Mouse (Mus musculus) adrenal gland, adult 8-10 months (tissue): ENCODE results near the gene BC067074. TPM values are rescaled to one million over a fixed set of nuclear protein-coding genes. Genes with fewer than 3 reads are reported as not detected.
"Not testable (repeated sequence)": the region's sequence is repeated elsewhere in the genome, so short reads cannot be mapped to it uniquely, and the experiment has no call there.

Experiments used
- DNase-seq: peaks from one replicate; pipeline ENCODE4 v3.0.0; 2022
- total RNA-seq, 4 experiments: library from RNA; stranded (reverse); gene quantifications; 2 replicates each; pipeline ENCODE4 v1.2.4; 2022

The BC067074 gene
- total RNA-seq, 4 experiments from 2014 or later, result 0.77 to 1.6 (median 0.87) TPM

DNA sequence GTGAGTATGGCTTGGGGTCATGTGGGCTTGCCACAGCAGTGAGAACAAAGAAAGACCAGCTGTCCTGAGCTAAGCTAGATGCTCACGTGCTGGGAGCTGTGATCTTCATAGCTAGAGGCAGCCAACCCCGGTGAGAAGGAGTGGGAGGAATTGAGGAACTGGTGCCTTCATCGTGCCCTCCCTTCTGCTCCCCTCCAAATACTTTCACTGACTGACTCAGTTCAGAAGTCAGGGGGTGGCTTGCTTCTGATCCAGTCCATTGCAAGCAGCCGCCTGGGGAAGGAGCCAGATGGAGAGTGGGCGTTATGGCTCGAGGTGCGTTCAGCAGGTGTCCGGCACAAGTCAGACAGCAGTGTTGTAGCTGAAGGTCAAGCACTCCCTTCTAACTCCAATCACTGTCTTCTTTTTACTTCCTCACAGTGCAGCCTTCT lies 86.0 kb downstream of the BC067074 start:
- no peak for DNase-seq

DNA sequence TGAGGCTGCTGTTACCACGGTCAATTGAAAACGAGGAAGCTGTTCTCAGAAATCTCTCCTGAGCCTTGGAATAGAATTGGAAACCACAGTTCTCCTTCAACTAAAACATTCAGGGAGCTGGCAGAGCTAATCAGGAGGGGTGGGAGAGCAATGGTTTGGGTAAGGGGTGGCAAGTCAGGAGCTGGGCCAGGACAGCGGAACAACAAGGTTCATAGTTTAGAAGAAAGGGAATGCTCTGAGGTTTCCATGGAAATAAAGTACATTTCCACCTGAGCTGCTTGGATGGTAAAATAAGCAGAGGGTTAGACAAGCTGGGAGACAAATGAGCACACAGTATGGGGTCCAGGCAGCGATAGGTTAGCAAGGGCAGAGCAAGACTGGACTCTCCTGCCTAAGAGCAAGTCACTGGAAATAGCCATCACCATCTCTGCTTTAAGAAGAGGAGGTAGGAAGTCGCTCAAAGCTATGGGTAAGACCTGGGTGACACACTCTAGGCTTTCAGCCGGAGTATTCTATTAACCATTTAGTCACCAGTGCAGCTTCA lies 86.9 kb downstream of the BC067074 start:
- no peak for DNase-seq

DNA sequence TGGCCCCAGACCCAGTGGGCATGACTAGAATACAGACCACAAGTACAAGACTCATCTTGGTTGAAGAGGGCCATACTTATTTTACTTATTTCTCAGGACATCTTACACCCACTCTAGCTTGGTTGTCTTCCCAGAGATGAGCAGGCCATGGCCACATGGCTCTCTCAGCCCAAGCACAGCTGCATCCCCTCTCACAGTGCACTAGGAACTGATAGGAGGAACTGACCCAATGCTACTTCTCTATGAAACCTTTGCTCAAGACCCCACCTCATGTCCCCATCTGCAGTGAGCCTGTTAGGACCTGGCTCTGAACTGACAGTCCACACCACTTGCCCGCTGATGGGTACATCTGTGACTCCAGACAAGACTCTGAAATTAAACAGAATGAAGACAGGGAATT lies 88.8 kb downstream of the BC067074 start:
- no peak for DNase-seq

DNA sequence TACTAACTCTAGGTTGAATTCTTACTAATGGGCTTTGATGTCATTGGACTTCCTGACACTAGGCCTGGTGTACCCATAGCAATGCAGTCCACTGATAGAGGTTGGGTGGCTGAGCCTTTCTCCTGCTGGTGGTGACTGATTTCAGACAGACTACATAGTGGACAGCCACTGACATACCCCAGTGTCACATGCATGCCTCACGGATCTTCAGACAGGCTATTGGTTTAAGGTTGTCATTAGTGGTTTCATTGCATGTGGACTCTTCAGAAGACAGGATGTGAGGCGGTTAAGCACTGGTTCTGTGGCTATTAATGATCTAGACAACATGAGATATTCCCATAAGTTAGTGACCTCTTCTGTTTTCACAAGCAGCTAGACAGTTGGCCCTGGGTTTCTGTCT lies 89.2 kb downstream of the BC067074 start:
- DNase-seq, result no peak

DNA sequence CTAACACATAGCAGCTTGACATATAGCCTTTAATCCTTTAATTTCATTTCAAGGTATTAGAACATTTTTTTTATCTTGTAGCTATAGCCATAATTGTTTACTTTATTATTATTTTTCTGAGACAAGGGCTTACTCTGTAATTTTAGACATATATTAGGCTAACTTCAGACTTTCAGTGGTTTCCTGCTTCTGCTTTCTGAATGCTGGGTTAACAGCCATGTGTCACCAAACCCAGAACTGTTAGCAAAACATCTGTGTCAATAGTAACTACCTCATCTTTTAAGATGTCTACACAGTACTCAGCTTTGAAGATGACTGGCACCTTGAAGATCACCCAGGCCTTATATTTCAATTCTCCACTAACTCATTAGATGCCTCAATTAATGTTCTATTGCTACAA lies 89.8 kb downstream of the BC067074 start:
- not testable (repeated sequence) for DNase-seq

DNA sequence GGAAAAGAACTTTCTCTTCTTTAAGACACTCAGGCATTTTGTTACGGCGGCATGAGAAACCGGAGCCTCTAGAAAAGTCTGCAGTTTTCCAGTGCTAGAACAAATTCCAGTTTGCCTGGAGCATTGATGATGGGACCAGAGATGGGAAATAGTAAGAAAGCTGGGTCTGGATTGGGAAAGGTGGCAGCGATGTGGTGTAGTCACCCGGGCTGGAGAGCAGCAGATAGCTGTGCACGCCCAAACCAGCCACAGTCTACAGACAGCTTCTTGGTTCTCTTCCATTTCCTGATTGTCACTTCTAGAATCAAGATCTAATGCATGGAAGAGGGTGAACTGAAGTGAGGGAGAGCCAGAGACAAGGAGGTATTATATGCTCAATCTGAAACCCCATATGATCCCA lies 100.4 kb downstream of the BC067074 start:
- no peak for DNase-seq

DNA sequence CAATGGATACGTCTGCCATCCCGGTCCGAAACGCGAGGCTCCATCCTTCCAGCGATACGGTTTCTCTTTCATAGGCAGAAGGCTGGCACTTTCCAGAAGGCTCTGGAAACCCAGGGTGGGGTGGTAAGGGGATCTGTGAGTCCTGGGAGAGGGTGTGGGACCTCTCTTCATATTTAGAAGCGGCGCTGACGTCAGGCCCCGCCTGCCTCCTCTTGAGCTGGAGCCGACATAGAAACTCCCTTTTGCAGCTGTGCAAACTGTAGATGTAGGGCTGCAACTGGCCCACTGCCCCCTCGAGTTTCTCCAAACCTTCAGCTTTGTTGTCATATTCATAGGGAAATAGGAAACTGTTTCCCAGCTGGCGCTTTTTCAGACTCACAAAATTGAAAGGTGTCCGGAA lies 101.6 kb downstream of the BC067074 start:
- DNase-seq, result no peak

DNA sequence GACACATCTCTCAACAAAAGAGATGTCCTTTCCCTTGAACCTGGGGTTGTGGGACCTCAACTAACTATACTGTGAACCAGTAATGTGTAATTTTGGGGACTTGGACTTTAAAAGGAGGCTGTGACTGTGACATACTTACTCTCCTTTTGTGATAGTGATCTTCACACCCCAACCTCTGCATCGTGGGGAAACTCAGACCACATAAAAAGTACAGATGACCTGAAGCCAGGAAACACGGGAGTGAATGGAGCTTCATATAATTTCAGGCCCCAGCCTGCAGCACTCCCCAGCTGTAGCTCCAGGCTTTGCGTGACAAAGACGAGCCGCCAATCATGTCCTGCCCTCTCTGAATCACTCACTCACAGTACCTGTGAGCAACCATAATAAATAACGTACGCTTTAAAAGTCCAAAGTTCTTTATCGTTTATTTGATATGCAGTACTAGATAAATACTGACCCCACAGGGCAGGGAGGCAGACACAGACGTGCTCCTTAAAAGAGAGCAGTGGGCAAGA lies 104.1 kb downstream of the BC067074 start:
- no peak for DNase-seq

DNA sequence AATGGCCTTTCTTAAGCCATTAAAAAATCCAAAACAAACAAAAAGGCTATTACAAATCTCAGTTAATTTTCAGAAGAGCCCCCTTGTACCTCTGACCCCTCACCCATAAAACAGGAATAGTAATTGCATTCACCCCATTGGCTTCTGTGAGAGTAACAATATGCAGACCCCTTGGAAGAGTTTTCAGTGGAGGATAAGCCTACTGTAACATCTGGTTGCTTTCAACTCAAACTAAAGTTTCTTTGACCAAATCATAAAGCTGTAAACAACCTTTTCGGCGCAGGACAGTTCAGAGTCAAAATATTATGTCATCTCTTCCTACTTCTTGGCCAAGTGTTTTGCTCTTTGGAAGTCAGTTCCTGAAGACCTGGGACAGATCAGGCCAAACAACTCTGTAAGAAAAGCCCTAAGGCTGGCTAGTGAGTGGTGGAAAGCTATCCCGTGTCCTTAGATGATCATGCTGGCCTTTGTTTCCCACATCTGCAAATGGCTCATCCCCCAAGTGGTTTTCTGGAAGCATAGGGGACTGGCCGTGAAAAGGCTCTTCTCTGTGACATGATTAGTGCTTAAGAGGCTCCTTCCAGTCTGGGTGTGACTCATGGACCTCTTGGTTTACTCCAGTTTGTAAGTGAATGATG lies 108.5 kb downstream of the BC067074 start:
- DNase-seq, result no peak

DNA sequence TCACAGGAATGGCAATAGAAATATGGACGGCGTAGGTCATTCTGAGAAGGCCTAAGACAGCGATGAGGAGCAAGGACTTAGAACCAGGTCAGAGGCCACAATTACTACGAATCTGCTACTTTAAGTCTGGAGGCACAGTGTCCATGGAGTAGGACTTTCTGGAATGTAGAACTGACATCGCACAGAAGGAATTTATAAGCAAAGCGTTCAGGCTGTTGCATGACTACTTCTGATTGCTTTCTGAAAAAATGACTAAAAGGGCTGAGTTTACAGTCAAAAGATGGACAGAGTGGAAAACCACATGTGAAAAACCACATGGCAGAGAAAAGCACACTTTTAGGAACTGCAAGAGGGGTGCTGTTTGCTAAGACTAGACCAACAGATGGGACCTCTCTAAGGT lies 110.7 kb downstream of the BC067074 start:
- no peak for DNase-seq

DNA sequence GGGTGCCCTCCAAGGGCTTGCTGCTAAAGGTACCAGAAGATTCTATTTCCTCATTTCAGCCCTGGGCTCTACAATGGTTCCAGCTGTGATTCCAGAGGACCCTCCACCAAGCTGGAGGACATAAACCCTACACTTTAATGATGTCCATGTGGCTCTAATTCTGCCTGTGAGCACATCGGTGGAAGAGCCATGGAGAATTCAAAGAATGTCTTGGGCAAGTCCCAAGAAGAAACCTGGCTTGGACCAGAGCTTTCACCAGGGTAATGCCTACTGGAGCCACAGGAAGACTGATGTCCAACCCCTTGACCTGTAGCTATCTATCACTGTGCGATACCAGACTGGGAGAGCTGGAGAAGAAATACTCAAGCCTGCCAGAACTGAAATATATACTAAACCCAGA lies 111.2 kb downstream of the BC067074 start:
- no peak for DNase-seq

DNA sequence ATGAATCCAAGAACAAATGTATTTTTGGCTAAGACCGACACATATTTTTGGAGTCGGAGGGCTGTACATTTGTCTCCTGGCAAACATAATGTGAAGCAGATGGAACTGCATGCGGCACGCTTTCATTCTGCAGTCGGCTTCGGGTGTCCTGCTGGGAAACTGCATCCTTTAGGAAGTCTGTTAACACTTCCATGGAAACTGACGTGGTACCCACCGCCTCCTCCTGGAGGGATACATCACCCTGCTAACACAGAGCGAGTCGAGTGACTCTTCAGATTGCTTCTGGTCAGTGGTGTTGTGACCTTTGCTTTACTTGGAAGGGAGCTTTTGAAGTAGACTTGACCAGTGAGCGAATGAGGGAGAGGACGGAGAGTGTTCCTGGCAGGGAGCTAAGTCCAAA lies 117.0 kb downstream of the BC067074 start:
- DNase-seq, result no peak

DNA sequence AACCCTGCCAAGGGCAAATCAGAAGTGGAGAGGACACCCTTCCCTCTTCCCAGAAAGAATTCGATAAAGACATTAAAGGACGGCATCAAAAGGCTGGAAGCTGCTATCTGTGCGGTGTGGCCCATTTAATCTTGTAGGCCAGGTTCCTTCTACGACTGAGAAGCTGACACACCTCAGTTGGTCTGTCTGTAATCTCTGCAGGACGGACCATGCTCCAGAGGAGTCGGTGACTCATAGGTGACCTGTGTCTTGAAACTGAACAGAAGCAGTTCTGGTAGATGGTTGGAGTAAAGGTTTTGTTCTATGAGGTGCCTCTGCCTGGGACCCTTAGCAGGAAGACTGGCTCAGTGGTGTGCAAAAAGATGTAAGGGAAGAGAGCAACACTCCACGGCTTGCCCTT lies 122.6 kb downstream of the BC067074 start:
- no peak for DNase-seq

DNA sequence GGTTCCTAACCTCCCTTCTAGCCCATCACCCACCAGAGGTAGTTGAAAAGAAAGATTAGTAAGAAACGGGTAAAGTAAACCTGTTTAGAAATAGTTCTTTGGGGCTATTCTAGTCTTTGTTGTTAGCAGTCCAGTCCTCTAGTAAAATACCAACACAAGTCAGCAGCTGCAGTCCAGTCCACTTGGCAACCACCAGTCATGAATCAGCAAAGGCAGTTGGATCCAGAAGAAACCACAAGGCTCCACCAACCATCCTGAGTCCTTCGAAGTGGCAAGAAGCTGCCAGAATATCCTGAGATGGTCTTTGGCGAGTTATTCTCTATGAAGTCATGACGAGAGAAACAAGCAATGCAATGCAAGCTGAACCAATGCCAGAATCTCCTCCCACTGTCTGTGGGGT lies 124.0 kb downstream of the BC067074 start:
- DNase-seq, result no peak

DNA sequence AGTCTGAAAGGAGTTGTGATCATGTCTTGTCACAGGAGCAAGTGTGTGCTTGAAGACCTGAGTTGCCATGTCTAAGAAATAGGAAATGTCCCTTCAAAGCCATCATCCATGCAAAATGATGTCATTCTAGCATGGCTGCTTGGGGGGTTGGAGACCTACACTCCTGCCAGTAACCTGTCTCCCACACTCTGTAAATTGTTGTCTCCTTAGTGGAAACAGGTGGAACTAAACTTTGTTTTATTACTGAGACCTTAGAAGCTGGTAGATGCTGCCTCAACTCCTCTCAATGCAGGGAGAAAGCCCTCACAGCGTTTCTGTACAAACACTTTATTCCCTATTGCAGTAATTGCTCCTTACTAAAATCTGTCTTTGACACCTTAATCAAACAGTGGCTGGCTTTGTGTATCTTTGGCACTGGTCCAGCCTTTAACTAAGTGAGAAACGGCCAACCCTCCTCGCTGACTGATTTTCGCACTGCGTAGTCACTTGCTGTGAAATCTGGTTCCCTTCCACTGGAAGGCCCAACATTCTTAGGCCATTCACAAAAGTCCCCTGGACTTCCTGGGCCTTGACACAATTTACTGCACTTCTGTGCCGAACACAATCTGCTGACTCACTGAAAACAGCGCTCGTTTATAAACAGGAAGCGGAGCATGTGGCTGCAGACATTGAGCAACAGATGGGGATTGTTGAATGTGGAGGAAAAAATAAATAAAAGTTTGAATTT lies 125.0 kb downstream of the BC067074 start:
- DNase-seq, result peak; percentile 25

DNA sequence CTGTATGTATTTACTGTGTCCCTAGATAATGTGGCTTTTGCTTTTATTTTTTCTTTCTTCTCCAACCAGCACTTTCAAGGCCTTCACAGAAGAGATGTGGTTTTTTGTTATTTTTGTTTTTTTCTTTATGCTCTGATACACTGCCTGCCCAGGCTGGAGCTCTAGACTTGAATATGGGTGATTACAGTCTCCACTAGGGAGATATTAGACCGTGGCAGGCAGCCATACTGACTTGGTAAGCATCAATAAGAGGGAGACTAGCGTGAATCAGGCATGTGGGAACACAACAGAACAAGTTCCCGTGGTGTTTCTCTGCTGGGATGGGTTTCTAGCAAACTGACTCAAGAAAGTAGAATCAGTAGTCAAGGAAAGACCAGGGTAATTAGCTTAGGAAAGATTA lies 125.7 kb downstream of the BC067074 start:
- DNase-seq, result no peak

DNA sequence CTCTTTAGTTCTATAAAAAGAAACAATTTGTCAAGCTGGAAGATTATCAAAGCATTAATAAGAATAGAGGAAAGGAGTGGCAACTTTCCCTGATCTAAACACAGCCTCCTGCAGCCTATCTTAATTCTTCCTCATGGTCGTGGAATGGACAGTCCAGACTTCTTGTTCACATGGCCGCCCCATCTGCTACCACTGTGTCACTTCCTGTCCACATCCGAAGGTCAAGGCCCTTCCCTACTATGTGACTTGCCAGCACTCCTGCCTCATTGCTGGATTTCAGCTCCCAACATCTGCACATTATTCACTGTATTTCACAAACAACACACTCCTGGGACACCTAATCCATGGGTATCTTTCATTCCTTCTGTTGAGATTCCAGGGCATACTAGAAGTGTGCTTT lies 128.5 kb downstream of the BC067074 start:
- no peak for DNase-seq

DNA sequence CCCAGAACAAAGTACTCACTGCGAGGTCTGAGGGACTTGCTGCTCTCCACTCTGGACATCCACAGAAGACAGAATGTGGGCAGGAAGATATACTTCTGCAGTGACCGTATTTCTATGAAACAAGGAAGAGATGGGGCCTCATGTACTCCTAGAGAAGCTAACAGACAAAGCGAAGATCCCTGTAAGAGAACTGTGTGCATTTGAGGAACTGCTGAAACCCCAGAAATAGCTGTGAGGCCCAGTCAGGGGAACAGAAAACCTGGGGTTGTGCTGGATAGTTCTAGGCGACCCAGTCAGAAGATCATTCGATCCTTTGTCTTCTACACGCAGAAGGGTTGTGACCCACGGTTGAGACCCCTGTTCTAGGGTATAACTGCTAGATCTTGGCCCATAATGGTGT lies 130.9 kb downstream of the BC067074 start:
- DNase-seq, result no peak

DNA sequence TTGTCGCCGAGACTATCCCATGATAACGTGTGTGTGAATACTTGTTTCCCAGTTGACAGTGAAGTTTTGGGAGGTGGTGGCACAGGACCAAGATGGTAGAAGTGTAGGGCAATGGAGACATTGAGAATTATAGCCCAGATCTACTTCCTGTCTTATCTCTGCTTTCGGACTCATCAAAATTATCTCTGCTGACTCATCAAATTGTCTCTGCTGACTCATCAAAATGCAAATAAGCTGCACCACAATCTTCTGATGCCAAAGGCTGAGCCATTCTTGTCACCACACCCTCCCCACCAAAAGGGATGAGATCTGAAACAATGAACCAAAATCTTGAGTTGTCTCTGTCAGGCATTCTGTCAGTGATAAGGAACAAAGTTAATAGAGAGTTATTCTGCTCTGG lies 132.9 kb downstream of the BC067074 start:
- no peak for DNase-seq

Other genes with a start within 250 kb of the BC067074 start
- gene Gpx8, start 246.7 kb upstream of the BC067074 start, total RNA-seq, result 100 to 1,000 TPM in 2 of 4 experiments, 10 to 100 TPM in 2; 91.6 to 107 (median 101) TPM
- gene Gzma, start 192.2 kb upstream of the BC067074 start, total RNA-seq, result 1 to 10 TPM in 1 of 4 experiments, under 1 TPM in 2, not detected in 1; 0.46 to 1.5 (median 0.77) TPM
- gene Esm1, start 83.5 kb upstream of the BC067074 start, total RNA-seq, result 10 to 100 TPM; 20.4 to 37.6 (median 29.9) TPM
- gene Gzmk, start 67.3 kb upstream of the BC067074 start, total RNA-seq, result under 1 TPM in 1 of 4 experiments, not detected in 3; 0.40 TPM